Mouse (Mus musculus): ENCODE results near the gene Xpnpep3. TPM values are rescaled to one million over a fixed set of nuclear protein-coding genes. Genes with fewer than 3 reads are reported as not detected.
"Not testable (repeated sequence)": the region's sequence is repeated elsewhere in the genome, so short reads cannot be mapped to it uniquely, and the experiment has no call there.

Xpnpep3 gene
- polyA plus RNA-seq, 1 experiment from 2014 or later: 8.6 TPM

DNA sequence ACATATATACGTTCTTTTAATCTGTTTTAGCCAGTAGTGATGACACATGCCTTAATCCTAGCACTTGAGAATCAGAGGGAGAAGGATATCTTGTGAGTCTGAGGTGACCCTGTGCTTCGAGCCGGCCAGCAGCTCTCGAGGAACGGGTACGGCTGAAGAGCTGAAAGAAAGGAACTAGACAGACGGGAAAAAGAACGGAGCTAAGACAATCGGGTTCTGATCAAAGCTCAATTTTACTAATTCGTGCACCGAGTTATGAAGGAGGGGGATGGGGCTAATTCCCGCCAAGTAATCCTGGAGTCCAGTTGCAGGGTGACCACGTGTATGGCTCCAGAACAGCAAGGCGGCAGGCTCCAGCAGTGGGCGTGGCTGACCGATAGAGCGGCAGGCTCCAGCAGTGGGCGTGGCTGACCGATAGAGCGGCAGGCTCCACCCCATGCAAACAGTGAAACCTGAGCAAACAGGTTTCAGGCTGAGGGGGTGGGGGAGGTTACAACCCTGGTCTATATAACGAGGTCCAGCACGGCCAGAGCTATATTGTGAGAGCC lies 16.9 kb downstream of the Xpnpep3 start:
- H3K9me3 ChIP-seq; H3K4me3 ChIP-seq; H3K27ac ChIP-seq; H3K4me1 ChIP-seq (replicated peaks); H3K27me3 ChIP-seq; H3K36me3 ChIP-seq; ATAC-seq (ENCODE audit: low FRiP score): not testable (repeated sequence)
- peak overlapping the region; percentile 25; the same call in 1 of the 2 replicates for H3K9ac ChIP-seq
- peak overlapping the region; percentile 42 for H3K4me2 ChIP-seq
- 13% methylated on average over 22 of the region's 22 CpGs for WGBS

- Histone ChIP-seq H3K9me3 (no peaks in the 10 kb centered on the region), H3K36me3 (0 out of 2 replicates have a peak, but pooled peaks cover 4% of the 10 kb centered on the region), H3K27ac (no peak overlapping the region), H3K9ac (no peak overlapping the region), H3K4me1 (replicated peaks) (peaks cover 6% of the 10 kb centered on the region), H3K4me3 (no peak overlapping the region), H3K27me3 (no peaks in the 10 kb centered on the region), H3K4me2 (no peak overlapping the region)
- 91% methylated on average over 4 of the region's 4 CpGs for WGBS
- ATAC-seq (ENCODE audit: low FRiP score): no peak
These were observed 18.1 kb downstream of the Xpnpep3 start for GRCm38 (mm10) chr15:81418065-81418464.

- Histone ChIP-seq H3K36me3 (0 out of 2 replicates have a peak, but pooled peaks cover 4% of the 10 kb centered on the region), H3K9me3 (no peaks in the 10 kb centered on the region), H3K27me3 (no peaks in the 10 kb centered on the region), H3K27ac (no peak overlapping the region), H3K4me2 (no peak overlapping the region), H3K4me3 (no peak overlapping the region), H3K4me1 (replicated peaks) (peaks cover 6% of the 10 kb centered on the region), H3K9ac (no peak overlapping the region)
- 83% methylated on average over 1 of the region's 1 CpGs for WGBS
- no peak for ATAC-seq (ENCODE audit: low FRiP score)
These were observed 21.5 kb downstream of the Xpnpep3 start for GRCm38 (mm10) chr15:81421454-81421853.

DNA sequence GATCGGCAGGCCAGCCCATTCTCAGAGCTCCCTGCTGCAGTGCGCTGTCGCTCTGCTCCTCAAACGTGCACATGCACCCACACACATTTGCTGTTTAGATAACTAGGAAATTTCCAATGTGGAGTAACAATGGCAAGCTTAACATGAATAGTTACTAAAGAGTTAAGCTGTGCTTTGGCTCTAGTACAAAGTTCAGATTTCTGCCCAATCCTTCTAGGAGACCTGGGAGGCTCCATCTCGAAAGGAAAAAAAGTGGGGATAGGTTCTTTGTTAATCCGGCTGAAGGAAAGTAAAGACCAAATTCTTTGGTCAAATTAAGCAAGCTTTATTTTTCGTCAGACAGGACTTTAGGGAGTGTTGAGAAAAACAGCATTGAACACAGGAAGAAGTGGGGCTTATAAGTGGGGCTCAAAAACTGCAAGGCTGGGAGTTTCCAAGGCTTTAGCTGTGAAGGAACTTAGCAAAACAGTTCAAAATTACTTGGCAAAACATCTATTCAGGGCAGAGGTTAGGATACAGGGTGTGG lies 22.3 kb downstream of the Xpnpep3 start:
- no peaks in the 10 kb centered on the region for H3K9me3 ChIP-seq
- no peak for ATAC-seq (ENCODE audit: low FRiP score)
- H3K4me1 ChIP-seq (replicated peaks): no peaks in the 10 kb centered on the region
- peaks cover 6% of the 10 kb centered on the region; the same call in 1 of the 2 replicates for H3K36me3 ChIP-seq
- no peak overlapping the region for H3K27ac ChIP-seq
- no peaks in the 10 kb centered on the region for H3K27me3 ChIP-seq
- no peak overlapping the region for H3K4me2 ChIP-seq
- no peak overlapping the region for H3K9ac ChIP-seq
- no peak overlapping the region for H3K4me3 ChIP-seq
- 86% methylated on average over 7 of the region's 7 CpGs for WGBS

GRCm38 (mm10) chr15:81425311-81425710 lies 25.4 kb downstream of the Xpnpep3 start:
- H3K9ac ChIP-seq: no peak overlapping the region
- H3K27me3 ChIP-seq: no peaks in the 10 kb centered on the region
- H3K4me2 ChIP-seq: no peak overlapping the region
- no peaks in the 10 kb centered on the region for H3K9me3 ChIP-seq
- no peaks in the 10 kb centered on the region for H3K4me1 ChIP-seq (replicated peaks)
- 85% methylated on average over 3 of the region's 3 CpGs for WGBS
- H3K27ac ChIP-seq: no peak overlapping the region
- ATAC-seq (ENCODE audit: low FRiP score): no peak
- H3K36me3 ChIP-seq: peaks cover 10% of the 10 kb centered on the region
- H3K4me3 ChIP-seq: no peak overlapping the region

DNA sequence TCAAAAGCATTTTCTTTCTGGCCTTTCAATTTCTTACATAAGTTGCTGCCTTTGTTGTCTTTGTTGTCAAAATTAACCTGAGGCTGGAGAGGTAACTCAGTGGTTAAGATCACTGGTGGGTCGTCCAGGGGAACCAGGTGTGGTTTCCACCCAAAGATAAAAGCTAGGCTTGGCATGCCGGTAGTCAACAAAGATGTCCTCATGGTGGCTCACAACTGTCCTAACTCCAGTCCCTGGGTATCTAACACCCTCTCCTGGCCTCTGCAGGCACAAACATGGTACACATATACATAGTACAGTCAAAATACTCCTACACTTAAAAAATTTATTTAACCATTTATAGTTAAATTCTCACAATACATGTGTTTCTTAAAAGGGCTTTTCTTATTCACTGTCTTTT lies 28.0 kb downstream of the Xpnpep3 start:
- no peaks in the 10 kb centered on the region for H3K27me3 ChIP-seq
- 98% methylated on average over 2 of the region's 2 CpGs for WGBS
- no peak overlapping the region for H3K9ac ChIP-seq
- no peaks in the 10 kb centered on the region for H3K4me1 ChIP-seq (replicated peaks)
- H3K36me3 ChIP-seq: peaks cover 34% of the 10 kb centered on the region
- H3K4me2 ChIP-seq: no peak overlapping the region
- no peaks in the 10 kb centered on the region for H3K9me3 ChIP-seq
- H3K4me3 ChIP-seq: no peak overlapping the region
- ATAC-seq (ENCODE audit: low FRiP score): no peak
- no peak overlapping the region for H3K27ac ChIP-seq

DNA sequence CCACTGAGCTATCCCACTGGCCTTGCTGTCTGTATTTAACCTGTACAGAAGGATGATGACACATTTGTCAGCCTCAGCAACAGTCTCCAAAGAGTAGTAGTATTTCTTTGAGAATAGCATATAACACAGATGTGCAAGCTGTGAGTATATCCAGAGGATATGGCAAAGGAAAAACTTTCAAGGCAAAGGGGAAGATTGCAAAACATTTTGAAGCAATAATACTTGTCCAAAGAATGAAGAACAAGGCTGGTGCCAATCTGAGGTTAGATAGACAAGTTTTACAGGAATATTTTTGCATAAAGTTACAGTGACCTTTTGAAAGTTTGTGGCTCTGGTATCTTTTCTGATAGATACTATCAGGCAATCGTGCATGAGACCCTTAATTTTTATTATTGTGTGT lies 31.3 kb downstream of the Xpnpep3 start:
- no peaks in the 10 kb centered on the region for H3K27me3 ChIP-seq
- no peak overlapping the region for H3K27ac ChIP-seq
- H3K4me2 ChIP-seq: no peak overlapping the region
- no peak overlapping the region for H3K4me3 ChIP-seq
- no peak overlapping the region for H3K9ac ChIP-seq
- 83% methylated on average over 1 of the region's 1 CpGs for WGBS
- no peaks in the 10 kb centered on the region for H3K4me1 ChIP-seq (replicated peaks)
- peaks cover 37% of the 10 kb centered on the region for H3K36me3 ChIP-seq
- no peak for ATAC-seq (ENCODE audit: low FRiP score)
- H3K9me3 ChIP-seq: no peaks in the 10 kb centered on the region

DNA sequence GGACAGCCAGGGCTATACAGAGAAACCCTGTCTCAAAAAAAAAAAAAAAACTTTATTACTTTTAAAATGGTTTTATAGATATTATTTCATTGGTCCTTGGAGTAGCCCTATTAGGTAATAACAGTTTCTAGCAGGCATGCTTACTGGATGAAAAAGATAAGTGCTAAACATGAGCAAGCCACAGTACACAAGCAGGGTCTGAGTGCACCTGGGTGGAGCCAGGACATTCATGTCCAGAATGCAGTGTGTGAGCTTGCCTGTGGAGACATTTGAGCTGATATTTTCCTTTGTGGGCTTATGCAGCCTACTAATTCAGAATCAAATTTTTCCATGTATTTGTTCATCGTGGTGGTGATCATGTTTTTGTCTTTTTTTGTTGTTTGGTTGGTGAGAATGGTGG lies 38.4 kb downstream of the Xpnpep3 start:
- no peaks in the 10 kb centered on the region for H3K9me3 ChIP-seq
- no peak overlapping the region for H3K9ac ChIP-seq
- WGBS: 97% methylated on average over 1 of the region's 1 CpGs
- H3K27me3 ChIP-seq: no peaks in the 10 kb centered on the region
- no peak overlapping the region for H3K4me2 ChIP-seq
- peaks cover 29% of the 10 kb centered on the region for H3K36me3 ChIP-seq
- no peak overlapping the region for H3K27ac ChIP-seq
- no peaks in the 10 kb centered on the region for H3K4me1 ChIP-seq (replicated peaks)
- H3K4me3 ChIP-seq: no peak overlapping the region
- ATAC-seq (ENCODE audit: low FRiP score): no peak

DNA sequence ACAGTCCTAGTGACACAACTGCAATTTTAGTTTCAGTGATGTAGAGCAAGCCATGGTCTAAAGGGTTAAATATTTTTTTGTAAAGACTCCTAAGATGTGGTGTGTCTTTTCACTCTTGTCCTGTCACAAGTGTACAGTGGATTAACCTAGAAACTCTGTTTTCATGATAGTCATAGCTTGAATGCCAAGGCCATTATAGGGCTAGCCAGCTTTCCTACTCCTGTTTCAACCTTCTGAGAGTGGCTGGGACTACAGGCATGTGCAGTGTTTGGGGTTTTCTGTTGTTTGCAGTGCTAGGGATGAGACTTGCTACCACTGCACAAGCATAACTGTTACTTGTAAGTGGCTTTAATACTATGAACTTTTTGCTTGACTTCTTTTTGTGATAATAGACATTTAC lies 39.3 kb downstream of the Xpnpep3 start:
- H3K4me3 ChIP-seq: no peak overlapping the region
- no peak overlapping the region for H3K4me2 ChIP-seq
- no peaks in the 10 kb centered on the region for H3K4me1 ChIP-seq (replicated peaks)
- H3K36me3 ChIP-seq: peaks cover 29% of the 10 kb centered on the region
- no peak overlapping the region for H3K9ac ChIP-seq
- no peak overlapping the region for H3K27ac ChIP-seq
- no peak for ATAC-seq (ENCODE audit: low FRiP score)
- H3K9me3 ChIP-seq: no peaks in the 10 kb centered on the region
- no peaks in the 10 kb centered on the region for H3K27me3 ChIP-seq

GRCm38 (mm10) chr15:81448463-81448862 lies 48.5 kb downstream of the Xpnpep3 start:
- H3K4me3 ChIP-seq: no peak overlapping the region
- H3K4me1 ChIP-seq (replicated peaks): no peaks in the 10 kb centered on the region
- no peaks in the 10 kb centered on the region for H3K27me3 ChIP-seq
- no peak overlapping the region for H3K4me2 ChIP-seq
- peaks cover 34% of the 10 kb centered on the region for H3K36me3 ChIP-seq
- no peaks in the 10 kb centered on the region for H3K9me3 ChIP-seq
- H3K27ac ChIP-seq: no peak overlapping the region
- H3K9ac ChIP-seq: no peak overlapping the region
- ATAC-seq (ENCODE audit: low FRiP score): no peak
- 58% methylated on average over 3 of the region's 3 CpGs for WGBS

- WGBS: 87% methylated on average over 7 of the region's 7 CpGs
- Histone ChIP-seq H3K27ac (no peak overlapping the region), H3K9ac (no peak overlapping the region), H3K36me3 (peaks cover 9% of the 10 kb centered on the region), H3K27me3 (no peaks in the 10 kb centered on the region), H3K4me2 (no peak overlapping the region), H3K9me3 (no peaks in the 10 kb centered on the region), H3K4me3 (no peak overlapping the region), H3K4me1 (replicated peaks) (peaks cover 7% of the 10 kb centered on the region; the same call in 1 of the 2 replicates)
- ATAC-seq (ENCODE audit: low FRiP score): no peak
These were observed 61.6 kb downstream of the Xpnpep3 start for GRCm38 (mm10) chr15:81461523-81461922.

DNA sequence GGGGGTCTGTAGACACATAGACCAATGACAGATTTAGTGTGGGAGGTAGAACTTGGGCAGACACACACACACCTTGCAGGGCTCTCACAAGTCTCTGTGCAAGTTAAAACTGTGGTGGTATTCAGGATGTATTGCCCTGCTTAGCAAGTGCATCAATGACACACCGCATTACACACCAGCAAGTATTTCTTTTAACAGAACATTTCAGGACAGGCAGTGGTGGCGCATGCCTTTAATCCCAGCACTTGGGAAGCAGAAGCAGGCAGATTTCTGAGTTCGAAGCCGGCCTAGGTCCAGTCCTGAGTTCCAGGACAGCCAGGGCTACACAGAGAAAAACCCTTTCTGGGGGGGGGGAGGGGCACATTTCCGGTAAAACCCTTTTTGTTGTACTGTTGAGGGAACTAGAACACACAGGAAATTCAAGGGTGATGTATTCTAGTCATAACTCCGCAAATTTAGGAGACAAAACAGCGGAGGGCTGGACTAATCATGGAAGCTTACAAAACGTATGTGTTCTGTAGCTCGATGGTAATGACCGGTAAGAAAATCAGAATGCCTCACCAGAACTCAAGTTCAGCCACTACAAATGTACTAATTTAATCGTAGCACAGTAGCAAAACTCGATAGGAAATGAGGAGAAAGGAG lies 65.2 kb downstream of the Xpnpep3 start:
- Histone ChIP-seq H3K4me2 (peak overlapping the region; percentile 68), H3K4me1 (replicated peaks) (peaks cover 22% of the 10 kb centered on the region), H3K36me3 (peaks cover 18% of the 10 kb centered on the region), H3K9me3 (no peaks in the 10 kb centered on the region), H3K27me3 (no peaks in the 10 kb centered on the region), H3K4me3 (peak overlapping the region; percentile 63), H3K9ac (peak overlapping the region; percentile 82), H3K27ac (peak overlapping the region; percentile 94)
- ATAC-seq (ENCODE audit: low FRiP score): no peak
- WGBS: 81% methylated on average over 12 of the region's 12 CpGs
